Comparison of ENCODE assay signal across 8 mouse cellular contexts in genomic region chr12:86832551-86833182, GRCm38 (mm10). TPM values are rescaled to one million over a fixed set of nuclear protein-coding genes. Genes with fewer than 3 reads are reported as not detected.
A peak's percentile ranks its signal among the peaks of the same experiment; 100 is the strongest.
DNase-seq lines count a peak whose midpoint lies in the region; ATAC-seq and TF ChIP-seq lines count a peak whose summit lies in the region.

No protein-coding gene starts in this region.

- peak; percentile 16 for DNase-seq in urinary bladder, postnatal 14 days (ENCODE audit: low spot score)
- DNase-seq in urinary bladder, postnatal 10 days (ENCODE audit: low spot score) = no peak
- no peak for DNase-seq in forebrain, embryonic 14.5 days (ENCODE audit: low spot score)
- no peak for DNase-seq in cerebellum, adult 8-10 months
- no peak for DNase-seq in retina, postnatal 1 day
- DNase-seq in layer of hippocampus, adult 11-12 months (ENCODE audit: low spot score) = no peak

- H3K4me1 ChIP-seq in forebrain, embryonic 14.5 days (ENCODE audit: control insufficient read depth, insufficient read depth, low read length) = peaks cover 28% of the 10 kb centered on the region
- H3K4me1 ChIP-seq in limb, embryonic 15.5 days = peaks cover 45% of the 10 kb centered on the region
- peaks cover 36% of the 10 kb centered on the region for H3K4me1 ChIP-seq in small intestine, adult 2 months (ENCODE audit: control insufficient read depth, insufficient read depth, insufficient read length, low read length)

- 62% methylated on average over 11 of the region's 11 CpGs for whole genome bisulfite sequencing in forebrain, embryonic 14.5 days
- 63% methylated on average over 11 of the region's 11 CpGs for WGBS in limb, embryonic 15.5 days
- 63% methylated on average over 11 of the region's 11 CpGs for WGBS in small intestine, adult 2 months

- peak overlapping the region; percentile 75; the same call in 1 of the 2 replicates for H3K27ac ChIP-seq in forebrain, embryonic 14.5 days (ENCODE audit: low read depth, low read length)
- peak overlapping the region; percentile 47 for H3K27ac ChIP-seq in limb, embryonic 15.5 days
- peak overlapping the region; percentile 87 for H3K27ac ChIP-seq in small intestine, adult 2 months (ENCODE audit: insufficient read depth, low read depth, low read length)

- TF ChIP-seq POLR2A in small intestine, adult 2 months (IDR thresholded peaks at IDR 0.05; ENCODE audit: low read depth, low read length) = no peak

- no peak for TF ChIP-seq CTCF in small intestine, adult 2 months (IDR thresholded peaks at IDR 0.05; ENCODE audit: extremely low read depth, insufficient read length, insufficient replicate concordance, low read depth, low read length)

- peak overlapping the region; percentile 47 for H3K4me2 ChIP-seq in forebrain, embryonic 14.5 days (ENCODE audit: low read length)
- H3K4me2 ChIP-seq in limb, embryonic 15.5 days = no peak overlapping the region

- H3K36me3 ChIP-seq in forebrain, embryonic 14.5 days (ENCODE audit: control insufficient read depth, insufficient read depth, low read length) = no peaks in the 10 kb centered on the region
- no peaks in the 10 kb centered on the region for H3K36me3 ChIP-seq in limb, embryonic 15.5 days
- no peaks in the 10 kb centered on the region for H3K36me3 ChIP-seq in small intestine, adult 2 months (ENCODE audit: control insufficient read depth, insufficient read depth, low read length)

- H3K9me3 ChIP-seq in forebrain, embryonic 14.5 days (replicated peaks; ENCODE audit: control insufficient read depth, low read length) = no peaks in the 10 kb centered on the region
- no peaks in the 10 kb centered on the region for H3K9me3 ChIP-seq in limb, embryonic 15.5 days

- no peaks in the 10 kb centered on the region for H3K27me3 ChIP-seq in forebrain, embryonic 14.5 days (replicated peaks; ENCODE audit: control insufficient read depth, insufficient read depth, low read length)
- no peaks in the 10 kb centered on the region for H3K27me3 ChIP-seq in limb, embryonic 15.5 days
- no peaks in the 10 kb centered on the region for H3K27me3 ChIP-seq in small intestine, adult 2 months (ENCODE audit: control insufficient read depth, insufficient read depth, low read length)

- H3K9ac ChIP-seq in forebrain, embryonic 14.5 days (ENCODE audit: low read length) = peak overlapping the region; percentile 56; the same call in 1 of the 2 replicates
- H3K9ac ChIP-seq in limb, embryonic 15.5 days = no peak overlapping the region

- no peak overlapping the region for H3K4me3 ChIP-seq in forebrain, embryonic 14.5 days (ENCODE audit: low read depth, low read length)
- no peak overlapping the region for H3K4me3 ChIP-seq in limb, embryonic 15.5 days
- no peak overlapping the region for H3K4me3 ChIP-seq in small intestine, adult 2 months (ENCODE audit: low read depth, low read length)

- no peak for ATAC-seq in forebrain, embryonic 14.5 days
- no peak for ATAC-seq in limb, embryonic 15.5 days (ENCODE audit: insufficient number of reproducible peaks, low FRiP score, low TSS enrichment, low read depth)

RNA-seq across cellular contexts. Expression of gene Irf2bpl, which starts 51.9 kb away (rescaled TPM):
- 41.4 and 56.5 TPM in 2 replicates for polyA plus RNA-seq in forebrain, embryonic 14.5 days (2014; fragmentation: Nextera tagmentation; extraction: Ambion mirVana)
- 36.0 and 38.5 TPM in 2 replicates for polyA plus RNA-seq in limb, embryonic 15.5 days (2015; fragmentation: Nextera tagmentation; extraction: Ambion mirVana)
- polyA plus RNA-seq in small intestine, adult 2 months (2012; rRNA removed) = 17.5 and 30.5 TPM in 2 replicates
